Mouse (Mus musculus) stomach, postnatal 0 days (tissue): ENCODE results near the gene Sumo3. TPM values are rescaled to one million over a fixed set of nuclear protein-coding genes. Genes with fewer than 3 reads are reported as not detected.

ENCODE experiments used
- ATAC-seq: fragments of 200-750 bp; cut with Nextera tagmentation; 2 replicates; pipeline ENCODE4 v1.8.0; 2017; ENCODE audit not compliant: low FRiP score, low TSS enrichment
- DNase-seq: peaks from one replicate; pipeline ENCODE4 v3.0.0-alpha.2; 2016; ENCODE audit warnings: low spot score
- H3K27ac ChIP-seq: fragments of 300-500 bp; sonication (generic); replicated peaks from 2 replicates; pipeline ENCODE4 v1.5.1; 2014; ENCODE audit warnings: mild to moderate bottlenecking, control low read depth
- H3K27me3 ChIP-seq: fragments of 300-500 bp; sonication (generic); 2 replicates; pipeline ENCODE4 v1.6.1; 2014; ENCODE audit warnings: low read length; ENCODE audit not compliant: control insufficient read depth, insufficient read depth
- H3K36me3 ChIP-seq: fragments of 300-500 bp; sonication (generic); 2 replicates; pipeline ENCODE4 v1.6.1; 2014; ENCODE audit warnings: low read length, mixed read lengths; ENCODE audit not compliant: control insufficient read depth, insufficient read depth
- H3K4me1 ChIP-seq: fragments of 300-500 bp; sonication (generic); replicated peaks from 2 replicates; pipeline ENCODE4 v1.6.1; 2014; ENCODE audit warnings: antibody characterized with exemption; ENCODE audit not compliant: control insufficient read depth, insufficient read depth
- H3K4me2 ChIP-seq: fragments of 300-500 bp; sonication (generic); replicated peaks from 2 replicates; pipeline ENCODE4 v1.6.1; 2014; ENCODE audit warnings: low read depth, mild to moderate bottlenecking, control low read depth, moderate library complexity
- H3K4me3 ChIP-seq: fragments of 300-500 bp; sonication (generic); 2 replicates; pipeline ENCODE4 v1.5.1; 2014; ENCODE audit warnings: low read depth, low read length, control low read depth
- H3K9ac ChIP-seq: fragments of 300-500 bp; sonication (generic); 2 replicates; pipeline ENCODE4 v1.6.1; 2014; ENCODE audit warnings: mild to moderate bottlenecking, low read length, control low read depth, mixed read lengths
- H3K9me3 ChIP-seq: fragments of 300-500 bp; sonication (generic); 2 replicates; pipeline ENCODE4 v1.6.1; 2016; ENCODE audit warnings: low read length; ENCODE audit not compliant: control insufficient read depth
- CTCF ChIP-seq: IDR thresholded peaks from 2 replicates; pipeline ENCODE4 v1.5.1; 2016; ENCODE audit warnings: antibody characterized with exemption, low read depth, mild to moderate bottlenecking, moderate library complexity
- EP300 ChIP-seq: optimal IDR thresholded peaks from 2 replicates; pipeline ENCODE3; 2016; ENCODE audit warnings: antibody characterized with exemption
- WGBS: fragments of 180-500 bp; shearing (Covaris S2); extraction: QIAGEN DNeasy Blood & Tissue Kit; methylation state at CpG from one replicate; pipeline ENCODE4 v1.1.7; 2014; 5-methylcytosine and 5-hydroxymethylcytosine counted together
- polyA plus RNA-seq: library from polyadenylated mRNA; unstranded; fragments of >200 nt; fragmentation: Nextera tagmentation; extraction: Ambion mirVana; gene quantifications from 2 replicates; pipeline ENCODE4 v1.2.1, GENCODE M21; 2015

Gene Sumo3
- polyA plus RNA-seq, 1 experiment from 2014 or later: 232 TPM

DNA sequence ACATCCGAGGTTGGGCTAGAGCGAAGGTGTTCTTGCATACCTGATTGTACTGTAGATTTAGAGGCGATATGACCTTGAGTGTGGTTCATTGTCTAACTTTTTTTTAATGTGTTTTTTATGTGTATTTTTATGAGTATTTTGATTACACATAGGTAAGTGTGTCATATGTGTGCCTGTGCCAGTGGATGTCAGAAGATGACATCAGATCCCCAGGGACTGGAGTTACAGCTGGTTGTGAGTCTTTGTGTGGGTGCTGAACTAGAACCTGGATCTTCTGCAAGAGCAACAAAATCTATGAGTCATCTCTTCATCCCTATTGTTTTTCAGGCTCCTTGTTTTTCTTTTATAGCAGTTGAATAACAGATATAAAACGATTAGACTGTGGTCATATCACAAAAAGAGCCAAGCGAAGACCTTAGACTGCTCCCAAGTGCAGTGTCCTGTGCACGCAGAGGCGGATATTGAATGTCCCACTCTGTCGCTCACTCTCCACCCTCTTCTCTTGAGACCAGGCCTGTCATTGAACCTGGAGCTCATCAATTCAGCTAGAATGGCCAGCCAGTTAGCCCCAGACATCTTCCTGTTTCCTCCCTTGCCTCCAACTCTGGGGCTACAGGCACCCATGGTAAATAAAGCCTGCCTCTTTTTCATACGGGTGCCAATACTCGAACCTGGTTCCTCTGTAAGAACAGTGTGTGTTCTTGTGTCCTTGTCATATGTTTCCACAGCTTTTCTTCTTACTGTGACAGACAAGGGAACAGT lies 17.9 kb downstream of the Sumo3 start:
- no peaks in the 10 kb centered on the region for H3K9me3 ChIP-seq
- H3K4me2 ChIP-seq: peak overlapping the region; percentile 81
- TF ChIP-seq EP300: no peak
- no peak for TF ChIP-seq CTCF
- H3K9ac ChIP-seq: peak overlapping the region; percentile 31; the same call in 1 of the 2 replicates
- no peak for ATAC-seq
- no peak for DNase-seq
- no peaks in the 10 kb centered on the region for H3K27me3 ChIP-seq
- H3K4me3 ChIP-seq: peak overlapping the region; percentile 99
- WGBS: 80% methylated on average over 10 of the region's 10 CpGs
- peak overlapping the region; percentile 97 for H3K27ac ChIP-seq
- H3K36me3 ChIP-seq: no peaks in the 10 kb centered on the region
- H3K4me1 ChIP-seq: peaks cover 20% of the 10 kb centered on the region

DNA sequence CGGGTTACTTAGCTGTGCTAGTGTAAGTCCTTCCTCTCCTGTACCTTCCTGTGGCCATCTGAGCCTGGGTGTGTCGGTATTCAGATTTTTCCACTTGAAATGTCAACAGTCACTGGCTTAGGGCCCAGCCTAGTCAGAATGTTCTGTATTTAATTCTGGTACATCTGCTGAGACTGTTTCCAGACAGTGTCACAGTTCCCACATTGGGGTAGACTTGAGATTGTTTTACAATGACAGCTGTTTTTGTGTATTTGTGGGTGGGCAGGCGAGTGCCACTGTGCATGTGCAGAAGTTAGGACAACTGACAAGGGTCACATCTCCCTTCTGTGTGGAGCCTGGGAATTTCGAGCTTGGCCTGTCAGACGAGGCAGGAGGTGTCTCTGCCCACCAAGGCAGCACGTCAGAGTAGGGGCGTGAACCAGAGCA lies 18.7 kb downstream of the Sumo3 start:
- TF ChIP-seq EP300 (no peak), CTCF (no peak)
- WGBS: 37% methylated on average over 7 of the region's 7 CpGs
- peak; percentile 67 for DNase-seq
- Histone ChIP-seq H3K4me1 (peaks cover 20% of the 10 kb centered on the region), H3K27ac (peak overlapping the region; percentile 82), H3K4me3 (peak overlapping the region; percentile 8; the same call in 1 of the 2 replicates), H3K9ac (peak overlapping the region; percentile 31), H3K27me3 (no peaks in the 10 kb centered on the region), H3K4me2 (peak overlapping the region; percentile 32), H3K36me3 (no peaks in the 10 kb centered on the region), H3K9me3 (no peaks in the 10 kb centered on the region)
- ATAC-seq: peak; percentile 30

DNA sequence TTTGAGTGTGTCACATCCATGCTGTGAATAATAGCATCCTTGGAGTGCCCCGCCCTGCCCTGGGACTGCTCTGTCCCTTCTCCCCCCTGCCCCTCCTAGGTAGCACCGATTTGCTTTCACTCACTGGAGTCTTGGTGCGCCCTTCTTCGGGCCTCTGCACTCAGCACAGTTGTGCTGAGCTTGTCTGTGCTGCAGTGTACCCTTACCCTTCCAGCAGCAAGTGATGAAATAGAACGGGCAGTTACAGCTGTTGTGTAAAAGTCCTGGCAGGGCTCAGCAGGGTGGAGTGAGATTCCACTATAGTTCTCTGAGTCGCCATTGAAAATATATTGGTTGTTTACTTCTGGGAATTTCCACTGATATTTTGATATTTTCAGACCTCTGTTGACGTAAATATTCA lies 20.1 kb downstream of the Sumo3 start:
- Histone ChIP-seq H3K27me3 (no peaks in the 10 kb centered on the region), H3K4me2 (no peak overlapping the region), H3K9ac (peak overlapping the region; percentile 13; the same call in 1 of the 2 replicates), H3K36me3 (no peaks in the 10 kb centered on the region; the same call in 1 of the 2 replicates), H3K27ac (peak overlapping the region; percentile 61), H3K4me1 (peaks cover 20% of the 10 kb centered on the region), H3K4me3 (no peak overlapping the region), H3K9me3 (no peaks in the 10 kb centered on the region)
- TF ChIP-seq CTCF (no peak), EP300 (no peak)
- ATAC-seq (no peak), DNase-seq (no peak)
- 51% methylated on average over 7 of the region's 7 CpGs for WGBS

GRCm38 (mm10) chr10:77626591-77626990 lies 20.7 kb downstream of the Sumo3 start:
- Histone ChIP-seq H3K4me2 (no peak overlapping the region), H3K27ac (no peak overlapping the region; the same call in 1 of the 2 replicates), H3K27me3 (no peaks in the 10 kb centered on the region), H3K9me3 (no peaks in the 10 kb centered on the region), H3K4me3 (no peak overlapping the region), H3K36me3 (peaks cover 5% of the 10 kb centered on the region), H3K4me1 (peaks cover 20% of the 10 kb centered on the region), H3K9ac (no peak overlapping the region)
- 47% methylated on average over 7 of the region's 7 CpGs for whole genome bisulfite sequencing
- ATAC-seq: no peak
- TF ChIP-seq CTCF (0 out of 2 replicates have a peak, but pooled peaks have one; percentile 4), EP300 (no peak)
- no peak for DNase-seq

DNA sequence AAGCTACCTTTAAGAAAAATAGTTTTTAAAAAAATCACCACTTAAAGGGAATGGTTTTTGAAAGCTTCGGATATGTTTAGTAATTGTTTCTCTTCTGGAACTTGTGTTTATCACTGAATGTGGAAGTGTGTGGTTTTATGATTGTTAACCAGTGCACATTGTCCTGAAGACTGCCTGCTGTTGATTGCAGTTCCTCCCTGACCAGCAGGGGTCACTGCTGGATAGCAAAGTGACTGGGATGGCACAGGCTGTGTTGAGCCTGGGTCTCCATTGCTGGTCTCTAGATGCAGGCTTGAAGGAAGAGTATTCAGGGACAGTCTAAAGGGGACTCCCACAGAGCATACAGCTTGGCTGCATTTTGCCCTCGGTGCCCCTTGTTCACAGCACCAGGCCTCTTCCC lies 21.6 kb downstream of the Sumo3 start:
- TF ChIP-seq CTCF (peak; percentile 98), EP300 (no peak)
- ATAC-seq (peak; percentile 45; the same call in 1 of the 2 replicates), DNase-seq (peak; percentile 85)
- Histone ChIP-seq H3K27me3 (no peaks in the 10 kb centered on the region), H3K36me3 (peaks cover 9% of the 10 kb centered on the region), H3K9me3 (no peaks in the 10 kb centered on the region), H3K27ac (no peak overlapping the region), H3K4me2 (no peak overlapping the region), H3K4me3 (no peak overlapping the region), H3K9ac (no peak overlapping the region), H3K4me1 (peaks cover 20% of the 10 kb centered on the region)
- 39% methylated on average over 2 of the region's 2 CpGs for WGBS

DNA sequence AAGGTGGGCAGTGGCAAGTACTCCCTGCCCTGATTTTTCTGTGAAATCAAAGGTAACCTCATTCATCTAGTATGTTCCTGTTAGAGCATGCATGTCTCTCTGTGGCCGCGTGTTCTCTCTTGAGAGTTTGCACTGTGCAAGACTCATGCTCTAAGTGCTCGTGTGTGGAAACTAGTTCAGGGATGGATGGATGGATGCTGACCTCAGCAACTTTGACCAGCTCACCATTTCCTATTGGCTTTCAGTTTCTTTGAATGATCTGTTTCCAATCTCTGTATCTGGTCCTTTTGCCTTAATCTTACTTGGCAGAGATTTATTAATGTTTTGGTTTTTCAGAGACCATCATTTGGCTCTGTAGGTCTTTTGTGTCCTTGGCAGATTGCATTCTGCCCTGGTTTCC lies 23.3 kb downstream of the Sumo3 start:
- peaks cover 9% of the 10 kb centered on the region for H3K36me3 ChIP-seq
- TF ChIP-seq CTCF: no peak
- TF ChIP-seq EP300: no peak
- WGBS: 76% methylated on average over 3 of the region's 3 CpGs
- no peak overlapping the region for H3K4me2 ChIP-seq
- no peak overlapping the region for H3K9ac ChIP-seq
- H3K4me3 ChIP-seq: no peak overlapping the region
- H3K27me3 ChIP-seq: no peaks in the 10 kb centered on the region
- H3K27ac ChIP-seq: no peak overlapping the region
- ATAC-seq: no peak
- no peaks in the 10 kb centered on the region for H3K9me3 ChIP-seq
- peaks cover 15% of the 10 kb centered on the region for H3K4me1 ChIP-seq
- DNase-seq: no peak
